Mouse (Mus musculus) hematopoietic multipotent progenitor cell, adult 10-12 weeks (in vitro differentiated cells): ENCODE results near the gene Slc35g1. TPM values are rescaled to one million over a fixed set of nuclear protein-coding genes. Genes with fewer than 3 reads are reported as not detected.

Experiments
- polyA plus RNA-seq: library from polyadenylated mRNA; stranded (reverse); fragments of >175 nt; gene quantifications from 2 replicates; pipeline ENCODE4 v1.2.3, GENCODE M21; 2012; ENCODE audit warnings: low replicate concordance

Gene Slc35g1
- 1.9 and 3.5 TPM in 2 replicates for polyA plus RNA-seq

DNA sequence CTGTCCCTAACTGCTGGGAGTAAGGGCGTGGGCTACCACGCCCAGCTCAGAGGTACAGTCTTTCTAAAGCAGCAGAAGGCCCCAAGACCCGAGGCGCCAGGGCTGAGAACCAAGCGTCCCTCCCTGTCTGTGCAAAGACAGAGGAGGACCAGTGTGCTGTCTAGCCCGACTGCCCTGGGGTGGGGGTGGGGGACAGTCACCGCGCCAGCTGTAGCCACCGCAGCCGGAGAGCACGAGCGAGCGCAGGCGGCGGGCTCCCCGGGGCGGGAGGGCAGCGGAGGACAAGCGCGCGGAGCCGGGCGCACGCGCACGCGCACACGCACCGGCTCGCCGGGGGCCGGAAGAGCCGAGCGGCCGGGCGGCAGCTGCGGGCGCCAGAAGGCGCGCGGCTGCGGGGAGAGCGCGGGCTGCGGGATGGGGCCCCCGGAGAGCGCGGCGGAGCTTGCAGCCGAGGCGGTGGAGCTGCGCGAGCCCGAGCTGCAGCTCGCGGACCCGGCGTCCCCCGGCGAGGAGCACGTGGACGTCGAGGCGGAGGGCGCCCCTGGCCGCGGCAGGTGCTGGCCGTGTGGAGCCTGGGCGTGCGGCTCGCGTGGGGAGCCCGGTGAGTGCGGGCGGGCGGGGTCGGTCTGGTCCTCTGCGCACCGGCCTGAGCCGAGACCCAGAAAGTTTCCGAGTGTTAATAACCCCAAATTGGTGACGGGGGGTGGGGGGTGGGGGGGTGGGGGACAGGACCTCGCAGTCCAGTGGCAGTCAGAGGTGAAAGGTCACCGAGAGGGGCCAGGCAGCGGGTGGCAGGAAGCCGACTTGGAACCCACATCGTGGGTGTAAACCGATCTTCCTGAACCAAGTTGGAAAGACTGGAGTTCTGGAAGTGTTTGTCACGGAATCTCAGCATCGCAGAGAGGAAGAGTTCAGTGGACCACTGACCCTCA is at the start of gene Slc35g1:
TSS of gene Slc35g1 (plus strand) at position 280 of the 932 bp plus-strand sequence.

Other genes starting within 250 kb of the Slc35g1 start
- 5.4 and 11.9 TPM in 2 replicates for gene Fra10ac1, start 171.8 kb upstream of the Slc35g1 start, polyA plus RNA-seq
- gene Lgi1, start 131.4 kb upstream of the Slc35g1 start, polyA plus RNA-seq = not detected in 2 replicates
- gene Plce1, start 85.1 kb downstream of the Slc35g1 start, polyA plus RNA-seq = 0.09 and 0.10 TPM in 2 replicates